Mouse (Mus musculus) CD8-positive naive resting alpha-beta T cell, adult 2 months (primary cell): ENCODE measurements around the gene Sbk3.

Experiments used
- DNase-seq, 2 experiments: peaks; one replicate each; pipeline ENCODE4 v3.0.0; 2022; ENCODE audit warnings: low read depth in 2 of 2, low spot score in 2 of 2

Sbk3 gene

GRCm38 (mm10) chr7:4936832-4937231 is 34.1 kb downstream of the Sbk3 start:
- DNase-seq: no peak

- no peak for DNase-seq
These were observed 36.6 kb downstream of the Sbk3 start for GRCm38 (mm10) chr7:4934160-4934914.

- no peak for DNase-seq
These were observed 37.9 kb downstream of the Sbk3 start for GRCm38 (mm10) chr7:4933103-4933502.

GRCm38 (mm10) chr7:4928323-4928722 is 42.6 kb downstream of the Sbk3 start:
- no peak for DNase-seq

- DNase-seq: no peak
These were observed 43.3 kb downstream of the Sbk3 start for GRCm38 (mm10) chr7:4927711-4928110.

- DNase-seq: no peak
These were observed 44.1 kb downstream of the Sbk3 start for GRCm38 (mm10) chr7:4926849-4927248.

- DNase-seq: no peak
These were observed 45.3 kb downstream of the Sbk3 start, which contains the start of gene Ssc5d for GRCm38 (mm10) chr7:4925441-4926381. TSS of gene Ssc5d (plus strand) at chr7:4925785.

GRCm38 (mm10) chr7:4924891-4925301 is 46.1 kb downstream of the Sbk3 start:
- no peak for DNase-seq

GRCm38 (mm10) chr7:4924483-4924882 is 46.5 kb downstream of the Sbk3 start:
- DNase-seq: no peak

GRCm38 (mm10) chr7:4923586-4924364 is 47.2 kb downstream of the Sbk3 start:
- DNase-seq: no peak

GRCm38 (mm10) chr7:4922931-4923565 is 47.9 kb downstream of the Sbk3 start:
- DNase-seq: no peak

GRCm38 (mm10) chr7:4922508-4922907 is 48.5 kb downstream of the Sbk3 start:
- DNase-seq: peak; percentile 19 to 46

GRCm38 (mm10) chr7:4921824-4922482 is 49.0 kb downstream of the Sbk3 start, which contains the start of gene Nat14:
TSS of gene Nat14 (plus strand) at chr7:4922028.
- DNase-seq: no peak

GRCm38 (mm10) chr7:4920976-4921823 is 49.8 kb downstream of the Sbk3 start:
- DNase-seq: no peak

- DNase-seq: no peak
These were observed 50.5 kb downstream of the Sbk3 start for GRCm38 (mm10) chr7:4920496-4920895.

- DNase-seq: no peak
These were observed 51.0 kb downstream of the Sbk3 start for GRCm38 (mm10) chr7:4919971-4920370.

- no peak for DNase-seq
These were observed 51.9 kb downstream of the Sbk3 start for GRCm38 (mm10) chr7:4919096-4919495.

- no peak for DNase-seq
These were observed 52.3 kb downstream of the Sbk3 start for GRCm38 (mm10) chr7:4918681-4919080.

- DNase-seq: no peak
These were observed 53.5 kb downstream of the Sbk3 start for GRCm38 (mm10) chr7:4917494-4917893.
